Mouse (Mus musculus) CH12.LX (cell line): ENCODE data around the gene Gapvd1. TPM values are rescaled to one million over a fixed set of nuclear protein-coding genes. Genes with fewer than 3 reads are reported as not detected.

ENCODE experiments used
- DNase-seq: peaks from one replicate; pipeline ENCODE4 v3.0.0-alpha.2; 2013; ENCODE audit errors: extremely low read depth
- H3K27ac ChIP-seq: 2 replicates; pipeline ENCODE4 v1.5.1; 2012; ENCODE audit warnings: low read depth, mild to moderate bottlenecking, control low read depth, moderate library complexity; ENCODE audit not compliant: insufficient read depth
- H3K27me3 ChIP-seq: replicated peaks from 2 replicates; pipeline ENCODE3; 2012; ENCODE audit warnings: inconsistent platforms
- H3K36me3 ChIP-seq, 2 experiments: replicated peaks in 1 of 2; 2 replicates each; pipeline versions ENCODE3 to v1.6.1; 2012; ENCODE audit warnings: inconsistent platforms in 1 of 2, low read length in 1 of 2, mild to moderate bottlenecking in 1 of 2, mixed read lengths in 1 of 2, moderate library complexity in 1 of 2; ENCODE audit not compliant: control insufficient read depth in 1 of 2, insufficient read depth in 1 of 2
- H3K4me1 ChIP-seq, 2 experiments: 2 replicates each; pipeline ENCODE4 v1.6.1; 2012; ENCODE audit warnings: inconsistent platforms in 1 of 2, moderate library complexity in 1 of 2; ENCODE audit not compliant: insufficient read depth in 2 of 2, control insufficient read depth in 1 of 2
- H3K4me2 ChIP-seq: 2 replicates; pipeline ENCODE4 v1.6.1; 2012; ENCODE audit warnings: low read depth, mild to moderate bottlenecking, control low read depth; ENCODE audit not compliant: poor library complexity, insufficient read depth, severe bottlenecking
- H3K4me3 ChIP-seq, 3 experiments: fragments of 150-350 bp in 1 of 3; sonication (generic) in 1 of 3; replicated peaks in 1 of 3; 2 replicates each; pipeline versions ENCODE3 to v1.5.1; 2011 to 2012; ENCODE audit warnings: low read depth in 2 of 3, low read length in 2 of 3, mild to moderate bottlenecking in 2 of 3, moderate library complexity in 2 of 3, control low read depth in 1 of 3, improper control_type of control experiment in 1 of 3, inconsistent platforms in 1 of 3, mixed read lengths in 1 of 3; ENCODE audit not compliant: poor library complexity in 1 of 3
- H3K79me2 ChIP-seq: replicated peaks from 2 replicates; pipeline ENCODE4 v1.6.1; 2012; ENCODE audit warnings: mild to moderate bottlenecking, moderate library complexity; ENCODE audit not compliant: control insufficient read depth, poor library complexity, insufficient read depth, severe bottlenecking; ENCODE audit errors: extremely low read depth
- H3K9ac ChIP-seq: 2 replicates; pipeline ENCODE4 v1.6.1; 2012; ENCODE audit warnings: low read depth, mild to moderate bottlenecking, control low read depth, moderate library complexity; ENCODE audit not compliant: insufficient read depth
- H3K9me3 ChIP-seq: replicated peaks from 2 replicates; pipeline ENCODE3; 2012; ENCODE audit warnings: low read length, inconsistent platforms, mixed read lengths
- BHLHE40 ChIP-seq: IDR thresholded peaks from 2 replicates; pipeline ENCODE4 v1.6.1; 2011; ENCODE audit warnings: mild to moderate bottlenecking, low read depth, low read length, improper control_type of control experiment
- CTCF ChIP-seq, 2 experiments: IDR thresholded peaks in 1 of 2; conservative IDR thresholded peaks in 1 of 2; 2 replicates each; pipeline ENCODE4 v1.5.1; 2011 to 2012; ENCODE audit warnings: low read depth in 2 of 2, low read length in 2 of 2, improper control_type of control experiment in 1 of 2, inconsistent platforms in 1 of 2, mild to moderate bottlenecking in 1 of 2, moderate library complexity in 1 of 2
- ELF1 ChIP-seq: IDR thresholded peaks from 2 replicates; pipeline ENCODE4 v1.6.1; 2014; ENCODE audit warnings: low read depth, mild to moderate bottlenecking, inconsistent platforms, low read length, improper control_type of control experiment
- EP300 ChIP-seq: IDR thresholded peaks from 2 replicates; pipeline ENCODE4 v1.6.1; 2011; ENCODE audit warnings: low read length, improper control_type of control experiment
- HCFC1 ChIP-seq: IDR thresholded peaks from 2 replicates; pipeline ENCODE4 v1.6.1; 2012; ENCODE audit warnings: low read depth, mild to moderate bottlenecking, inconsistent platforms, low read length, improper control_type of control experiment
- JUND ChIP-seq: conservative IDR thresholded peaks from 2 replicates; pipeline ENCODE4 v1.6.1; 2011; ENCODE audit warnings: low read depth, low read length, improper control_type of control experiment
- KAT2A ChIP-seq: IDR thresholded peaks from 2 replicates; pipeline ENCODE4 v1.6.1; 2012; ENCODE audit warnings: low read length, improper control_type of control experiment, inconsistent platforms; ENCODE audit not compliant: insufficient replicate concordance
- MAZ ChIP-seq: IDR thresholded peaks from 2 replicates; pipeline ENCODE4 v1.6.1; 2012; ENCODE audit warnings: low read depth, mild to moderate bottlenecking, inconsistent platforms, low read length, improper control_type of control experiment, moderate library complexity
- MYC ChIP-seq: IDR thresholded peaks from 2 replicates; pipeline ENCODE4 v1.6.1; 2011; ENCODE audit warnings: low read depth, mild to moderate bottlenecking, improper control_type of control experiment, low read length
- PAX5 ChIP-seq: IDR thresholded peaks from 2 replicates; pipeline ENCODE4 v1.6.1; 2012; ENCODE audit warnings: low read length, inconsistent platforms, mixed read lengths
- POLR2A ChIP-seq: IDR thresholded peaks from 2 replicates; pipeline ENCODE4 v1.6.1; 2011; ENCODE audit warnings: low read depth, mild to moderate bottlenecking, improper control_type of control experiment, low read length
- RAD21 ChIP-seq: IDR thresholded peaks from 2 replicates; pipeline ENCODE4 v1.6.1; 2011; ENCODE audit warnings: low read depth, mild to moderate bottlenecking, low read length, improper control_type of control experiment, moderate library complexity
- RCOR1 ChIP-seq: conservative IDR thresholded peaks from 2 replicates; pipeline ENCODE4 v1.6.1; 2012; ENCODE audit warnings: low read depth, mild to moderate bottlenecking, inconsistent platforms, low read length, improper control_type of control experiment
- SMC3 ChIP-seq: IDR thresholded peaks from 2 replicates; pipeline ENCODE4 v1.6.1; 2011; ENCODE audit warnings: low read depth, low read length, improper control_type of control experiment
- TBP ChIP-seq: conservative IDR thresholded peaks from 2 replicates; pipeline ENCODE4 v1.6.1; 2011; ENCODE audit warnings: low read depth, low read length, improper control_type of control experiment
- UBTF ChIP-seq: IDR thresholded peaks from 2 replicates; pipeline ENCODE4 v1.6.1; 2012; ENCODE audit warnings: low read depth, mild to moderate bottlenecking, inconsistent platforms, low read length, improper control_type of control experiment, moderate library complexity
- USF2 ChIP-seq: conservative IDR thresholded peaks from 2 replicates; pipeline ENCODE4 v1.6.1; 2011; ENCODE audit warnings: low read depth, low read length, improper control_type of control experiment
- ZMIZ1 ChIP-seq: IDR thresholded peaks from 2 replicates; pipeline ENCODE4 v1.6.1; 2012; ENCODE audit warnings: low read depth, mild to moderate bottlenecking, inconsistent platforms, low read length, improper control_type of control experiment
- dilution Hi-C: fragments of 300-500 bp; cut with MboI; formaldehyde crosslinking; loops from 2 replicates; pipeline ENCODE4 v1.14.3; 2020; ENCODE audit warnings: low sequenced_read_pairs; ENCODE audit not compliant: extremely low pct_unique_long_range_greater_than_20kb, extremely low pct_ligation_motif_present
- in situ Hi-C: fragments of 300-500 bp; cut with MboI; formaldehyde crosslinking; loops from 3 replicates; pipeline ENCODE4 v1.14.3; 2019; ENCODE audit warnings: low sequenced_read_pairs, low pct_ligation_motif_present, low pct_unique_long_range_greater_than_20kb, mixed read lengths
- polyA plus RNA-seq: library from polyadenylated mRNA; unstranded; fragments of >175 nt; gene quantifications from 2 replicates; pipeline ENCODE4 v1.2.1, GENCODE M21; 2012; ENCODE audit warnings: low read depth; ENCODE audit not compliant: insufficient read length
- total RNA-seq, 2 experiments: library from RNA; depleted of rRNA; stranded (reverse); fragments of 300-350 nt in 1 of 2; fragments of >200 nt in 1 of 2; gene quantifications; 2 replicates each; pipeline ENCODE4 v1.2.3; 2012 to 2014

The Gapvd1 gene
- total and polyA plus RNA-seq, 3 experiments, result 45.1 to 71.3 (median 47.0) TPM

DNA sequence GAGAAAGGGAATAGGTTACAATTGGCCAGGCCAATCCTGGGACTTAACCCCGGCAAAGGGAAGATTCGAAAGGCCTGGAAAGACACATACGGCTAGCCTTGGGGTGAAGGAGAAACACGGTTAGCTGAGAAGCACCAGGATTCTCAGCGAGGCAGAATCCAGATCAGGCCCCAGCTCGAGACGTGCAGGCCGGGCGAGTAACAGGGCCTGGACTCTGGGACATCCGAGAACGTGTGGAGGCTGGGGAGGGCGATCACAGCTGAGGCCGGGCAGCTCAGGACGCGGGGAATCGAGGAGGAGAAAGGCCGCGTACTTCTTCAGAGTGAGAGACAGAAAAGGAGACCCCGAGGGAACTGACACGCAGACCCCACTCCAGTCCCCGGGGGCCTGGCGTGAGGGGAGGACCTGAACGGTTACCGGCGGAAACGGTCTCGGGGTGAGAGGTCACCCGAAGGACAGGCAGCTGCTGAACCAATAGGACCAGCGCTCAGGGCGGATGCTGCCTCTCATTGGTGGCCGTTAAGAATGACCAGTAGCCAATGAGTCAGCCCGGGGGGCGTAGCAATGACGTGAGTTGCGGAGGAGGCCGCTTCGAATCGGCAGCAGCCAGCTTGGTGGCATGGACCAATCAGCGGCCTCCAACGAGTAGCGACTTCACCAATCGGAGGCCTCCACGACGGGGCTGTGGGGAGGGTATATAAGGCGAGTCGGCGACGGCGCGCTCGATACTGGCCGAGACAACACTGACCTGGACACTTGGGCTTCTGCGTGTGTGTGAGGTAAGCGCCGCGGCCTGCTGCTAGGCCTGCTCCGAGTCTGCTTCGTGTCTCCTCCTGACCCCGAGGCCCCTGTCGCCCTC is 16.6 kb upstream of the Gapvd1 start, which contains the start of gene Hspa5:
Gene Hspa5, plus strand, starts transcription at position 603 of the 859 bp plus-strand sequence.
- Histone ChIP-seq H3K9ac (peak within 1 kb of the TSS; percentile 89), H3K27me3 (no peaks in the 10 kb centered on the region)
- TF ChIP-seq TBP, result peak; percentile 98
- no peak for TF ChIP-seq MAZ
- TF ChIP-seq JUND, result no peak
- no peak for TF ChIP-seq KAT2A
- TF ChIP-seq MYC, result no peak
- TF ChIP-seq POLR2A, result peak; percentile 100
- TF ChIP-seq UBTF, result no peak
- TF ChIP-seq, all 38 proteins: peak for 2
- Histone ChIP-seq H3K9me3 (peaks cover 4% of the 10 kb centered on the region), H3K4me3 (peak within 1 kb of the TSS; percentile 88 to 99 (median 97)), H3K79me2 (peaks cover 58% of the 10 kb centered on the region), H3K27ac (peak within 1 kb of the TSS; percentile 74), H3K4me2 (peak within 1 kb of the TSS; percentile 99), H3K4me1 (peaks cover 2 to 28% of the 10 kb centered on the region in 2 experiments; a peak in 2 of 4 replicates), H3K36me3 (peaks cover 29 to 53% of the 10 kb centered on the region in 2 experiments)
- DNase-seq, result peak; percentile 100
- dilution Hi-C loops (no loop called here), in situ Hi-C loops (no loop called here)

DNA sequence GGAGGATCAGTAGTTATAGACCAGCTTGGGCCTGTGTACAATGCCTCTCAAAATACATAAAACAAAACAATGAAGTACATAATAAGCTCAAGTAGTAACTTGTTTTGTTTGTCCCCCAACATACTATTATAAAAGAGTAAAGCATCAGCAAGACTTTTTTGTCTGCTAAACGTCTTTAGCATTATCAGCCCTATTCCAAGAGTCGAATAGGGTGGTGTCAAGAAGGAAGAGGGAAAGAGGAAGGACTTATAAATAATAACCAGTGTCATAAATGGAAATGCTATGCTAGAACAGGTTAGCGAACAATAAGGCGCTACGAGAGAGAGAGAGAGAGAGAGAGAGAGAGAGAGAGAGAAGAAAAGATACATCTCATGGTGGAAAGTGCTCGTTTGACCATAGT is 15.9 kb upstream of the Gapvd1 start:
- Histone ChIP-seq H3K79me2 (peaks cover 51% of the 10 kb centered on the region), H3K27me3 (no peaks in the 10 kb centered on the region), H3K27ac (peak overlapping the region; percentile 55), H3K4me2 (peak overlapping the region; percentile 44), H3K4me3 (peak overlapping the region; percentile 88 to 99 (median 88)), H3K36me3 (peaks cover 26 to 47% of the 10 kb centered on the region in 2 experiments), H3K9me3 (peaks cover 4% of the 10 kb centered on the region), H3K4me1 (peaks cover 2 to 22% of the 10 kb centered on the region in 2 experiments; a peak in 2 of 4 replicates), H3K9ac (peak overlapping the region; percentile 89)
- dilution Hi-C loops, result no loop called here
- DNase-seq, result no peak
- in situ Hi-C loops, result no loop called here
- TF ChIP-seq SMC3, result no peak
- no peak for TF ChIP-seq ZMIZ1

- peaks cover 2 to 15% of the 10 kb centered on the region in 2 experiments; a peak in 2 of 4 replicates for H3K4me1 ChIP-seq
- in situ Hi-C loops (no loop called here), dilution Hi-C loops (no loop called here)
- H3K4me3 ChIP-seq, result peak overlapping the region in 2 of 3 experiments; percentile 88 to 99
- H3K79me2 ChIP-seq, result peaks cover 43% of the 10 kb centered on the region
- no peak for DNase-seq
- H3K9me3 ChIP-seq, result peaks cover 4% of the 10 kb centered on the region
- H3K4me2 ChIP-seq, result peak overlapping the region; percentile 44
- TF ChIP-seq RAD21, result no peak
- TF ChIP-seq EP300, result no peak
- TF ChIP-seq USF2, result no peak
- TF ChIP-seq HCFC1, result no peak
- TF ChIP-seq SMC3, result no peak
- TF ChIP-seq CTCF (conservative IDR thresholded peaks at IDR 0.05 in 1 of 2, IDR thresholded peaks at IDR 0.05 in 1 of 2; ENCODE audit: low read depth in 2 of 2, low read length in 2 of 2), result no peak
- TF ChIP-seq RCOR1, result no peak
- no peak for TF ChIP-seq PAX5
- TF ChIP-seq ELF1, result no peak
- no peak for TF ChIP-seq BHLHE40
- no peak overlapping the region for H3K27ac ChIP-seq
- H3K27me3 ChIP-seq, result no peaks in the 10 kb centered on the region
- H3K36me3 ChIP-seq, result peaks cover 20 to 38% of the 10 kb centered on the region in 2 experiments
- H3K9ac ChIP-seq, result peak overlapping the region; percentile 89
Observed at GRCm38 (mm10) chr2:34770049-34770448, 15.0 kb upstream of the Gapvd1 start.
